Mouse (Mus musculus) myocyte (in vitro differentiated cells): Measurements from ENCODE around the gene Dnm1.

Experiments used
- CEBPB ChIP-seq: IDR thresholded peaks from 2 replicates; pipeline ENCODE4 v1.6.1; 2011; ENCODE audit warnings: mild to moderate bottlenecking, moderate library complexity; ENCODE audit not compliant: poor library complexity, insufficient read depth, severe bottlenecking
- E2F4 ChIP-seq: IDR thresholded peaks from one replicate; pipeline ENCODE4 v1.6.1; 2011; ENCODE audit warnings: mild to moderate bottlenecking, control low read depth, moderate library complexity; ENCODE audit not compliant: insufficient read depth
- MAX ChIP-seq: IDR thresholded peaks from one replicate; pipeline ENCODE4 v1.6.1; 2011; ENCODE audit warnings: low read depth, mild to moderate bottlenecking, control low read depth
- MYOD1 ChIP-seq, 3 experiments: IDR thresholded peaks; one replicate each; pipeline ENCODE4 v1.6.1; 2011; ENCODE audit warnings: control low read depth in 2 of 3, low read depth in 2 of 3, mild to moderate bottlenecking in 2 of 3, moderate library complexity in 1 of 3; ENCODE audit not compliant: insufficient read length in 2 of 3, control insufficient read depth in 1 of 3
- MYOG ChIP-seq, 3 experiments: IDR thresholded peaks; one replicate each; pipeline ENCODE4 v1.6.1; 2011; ENCODE audit warnings: control low read depth in 2 of 3, low read depth in 2 of 3, mild to moderate bottlenecking in 2 of 3; ENCODE audit not compliant: insufficient read length in 2 of 3, control insufficient read depth in 1 of 3, insufficient read depth in 1 of 3
- POLR2A ChIP-seq: IDR thresholded peaks from one replicate; pipeline ENCODE4 v1.6.1; 2011; ENCODE audit warnings: low read depth, mild to moderate bottlenecking, control low read depth, moderate library complexity; ENCODE audit not compliant: insufficient read length
- POLR2AphosphoS2 ChIP-seq: IDR thresholded peaks from one replicate; pipeline ENCODE4 v1.6.1; 2011; ENCODE audit warnings: low read depth, control low read depth; ENCODE audit not compliant: insufficient read length
- REST ChIP-seq: IDR thresholded peaks from one replicate; pipeline ENCODE4 v1.6.1; 2011; ENCODE audit warnings: mild to moderate bottlenecking, control low read depth, moderate library complexity; ENCODE audit not compliant: insufficient read depth, insufficient read length
- TCF12 ChIP-seq: IDR thresholded peaks from one replicate; pipeline ENCODE4 v1.6.1; 2011; ENCODE audit warnings: mild to moderate bottlenecking, control low read depth; ENCODE audit not compliant: poor library complexity, insufficient read depth, severe bottlenecking
- TCF3 ChIP-seq: IDR thresholded peaks from one replicate; pipeline ENCODE4 v1.6.1; 2011; ENCODE audit warnings: low read depth, control low read depth; ENCODE audit not compliant: insufficient read length
- USF1 ChIP-seq: IDR thresholded peaks from one replicate; pipeline ENCODE4 v1.6.1; 2011; ENCODE audit warnings: low read depth, mild to moderate bottlenecking, control low read depth, moderate library complexity

GRCm38 (mm10) chr2:32305668-32306067 lies 47.5 kb downstream of the Dnm1 start:
- TF ChIP-seq CEBPB (no peak), MYOG (IDR thresholded peaks at IDR 0.05; ENCODE audit: control insufficient read depth in 1 of 3, insufficient read depth in 1 of 3, insufficient read length in 2 of 3, low read depth in 2 of 3) (no peak), POLR2A (no peak), USF1 (no peak), POLR2AphosphoS2 (no peak), E2F4 (no peak), MYOD1 (IDR thresholded peaks at IDR 0.05; ENCODE audit: control insufficient read depth in 1 of 3, insufficient read length in 2 of 3, low read depth in 2 of 3) (no peak), TCF12 (no peak), MAX (no peak), REST (no peak), TCF3 (no peak)
